Comparison of ENCODE assay signal across 10 mouse cellular contexts in genomic region chr2:48908866-48909265, GRCm38 (mm10). TPM values are rescaled to one million over a fixed set of nuclear protein-coding genes. Genes with fewer than 3 reads are reported as not detected.
DNase-seq lines count a peak whose midpoint lies in the region; ATAC-seq and TF ChIP-seq lines count a peak whose summit lies in the region.
"Had no signal": no experiment of that assay in that cellular context is flagged by ENCODE, and none has a peak within 500 bp of the region (broad histone marks: within the 10 kb centered on the region; RNA-seq: fewer than 3 reads in every experiment).

No protein-coding gene starts in this region.

- H3K4me3 ChIP-seq in forebrain, embryonic 13.5 days = no peak overlapping the region
- no peak overlapping the region for H3K4me3 ChIP-seq in forebrain, embryonic 11.5 days (ENCODE audit: low read depth, low read length)
- no peak overlapping the region for H3K4me3 ChIP-seq in liver, adult 2 months (ENCODE audit: insufficient read depth, low read depth, low read length)
- no peak overlapping the region for H3K4me3 ChIP-seq in liver, embryonic 11.5 days (ENCODE audit: low read depth, low read length)
- no peak overlapping the region for H3K4me3 ChIP-seq in midbrain, embryonic 10.5 days
- H3K4me3 ChIP-seq: heart, embryonic 13.5 days; neural tube, embryonic 12.5 days had no signal

- peak; percentile 53; the same call in 1 of the 2 replicates for ATAC-seq in forebrain, embryonic 13.5 days
- ATAC-seq in forebrain, embryonic 11.5 days (replicated peaks; ENCODE audit: low FRiP score) = no peak
- ATAC-seq in liver, embryonic 11.5 days (replicated peaks; ENCODE audit: low FRiP score) = no peak

- H3K9ac ChIP-seq in forebrain, embryonic 13.5 days = no peak overlapping the region
- no peak overlapping the region for H3K9ac ChIP-seq in forebrain, embryonic 11.5 days (ENCODE audit: low read length)
- no peak overlapping the region for H3K9ac ChIP-seq in liver, adult 2 months (ENCODE audit: low read depth, low read length)
- no peak overlapping the region for H3K9ac ChIP-seq in liver, embryonic 11.5 days (ENCODE audit: low read depth, low read length)
- H3K9ac ChIP-seq: heart, embryonic 13.5 days; neural tube, embryonic 12.5 days had no signal

- no peak for TF ChIP-seq POLR2A in liver, adult 2 months (IDR thresholded peaks at IDR 0.05; ENCODE audit: extremely low read depth, insufficient read depth, low read length)
- no peak for TF ChIP-seq POLR2A in brain, embryonic 14.5 days (IDR thresholded peaks at IDR 0.05; ENCODE audit: borderline replicate concordance, extremely low read depth, insufficient read depth, insufficient read length, poor library complexity, severe bottlenecking)

- H3K27ac ChIP-seq in forebrain, embryonic 13.5 days = no peak overlapping the region
- no peak overlapping the region for H3K27ac ChIP-seq in forebrain, embryonic 11.5 days (ENCODE audit: low read depth, low read length)
- no peak overlapping the region for H3K27ac ChIP-seq in liver, adult 2 months (replicated peaks; ENCODE audit: insufficient read depth, low read depth, low read length)
- no peak overlapping the region for H3K27ac ChIP-seq in liver, embryonic 11.5 days (ENCODE audit: low read depth, low read length)
- no peak overlapping the region for H3K27ac ChIP-seq in midbrain, embryonic 10.5 days (replicated peaks)
- H3K27ac ChIP-seq: heart, embryonic 13.5 days; neural tube, embryonic 12.5 days had no signal

- no peak overlapping the region for H3K4me2 ChIP-seq in forebrain, embryonic 13.5 days
- no peak overlapping the region for H3K4me2 ChIP-seq in forebrain, embryonic 11.5 days (ENCODE audit: low read depth, low read length, severe bottlenecking)
- no peak overlapping the region for H3K4me2 ChIP-seq in liver, embryonic 11.5 days
- H3K4me2 ChIP-seq: heart, embryonic 13.5 days; neural tube, embryonic 12.5 days had no signal

- peak; percentile 12; the same call in 1 of the 2 replicates for TF ChIP-seq CTCF in liver, adult 2 months (IDR thresholded peaks at IDR 0.05; ENCODE audit: low read depth, low read length)
- TF ChIP-seq CTCF in brain, embryonic 14.5 days (IDR thresholded peaks at IDR 0.05; ENCODE audit: borderline replicate concordance, extremely low read depth, insufficient read depth, insufficient read length) = peak; percentile 53; the same call in 1 of the 2 replicates

- no peaks in the 10 kb centered on the region for H3K79me2 ChIP-seq in liver, adult 2 months (ENCODE audit: control insufficient read depth, insufficient read depth, low read length)

- H3K27me3 ChIP-seq in forebrain, embryonic 13.5 days = no peaks in the 10 kb centered on the region
- H3K27me3 ChIP-seq in forebrain, embryonic 11.5 days (ENCODE audit: control insufficient read depth, insufficient read depth, low read length) = no peaks in the 10 kb centered on the region
- no peaks in the 10 kb centered on the region for H3K27me3 ChIP-seq in liver, adult 2 months (ENCODE audit: control insufficient read depth, insufficient read depth, low read length)
- no peaks in the 10 kb centered on the region for H3K27me3 ChIP-seq in liver, embryonic 11.5 days (replicated peaks; ENCODE audit: control insufficient read depth, insufficient read depth, low read length)
- no peaks in the 10 kb centered on the region for H3K27me3 ChIP-seq in midbrain, embryonic 10.5 days (ENCODE audit: low read depth, poor library complexity, severe bottlenecking)
- H3K27me3 ChIP-seq: heart, embryonic 13.5 days; neural tube, embryonic 12.5 days had no signal

- peaks cover 30% of the 10 kb centered on the region for H3K36me3 ChIP-seq in forebrain, embryonic 13.5 days (ENCODE audit: poor library complexity, severe bottlenecking)
- no peaks in the 10 kb centered on the region; the same call in 1 of the 2 replicates for H3K36me3 ChIP-seq in forebrain, embryonic 11.5 days (ENCODE audit: control insufficient read depth, insufficient read depth, low read length)
- peaks cover 33% of the 10 kb centered on the region for H3K36me3 ChIP-seq in liver, adult 2 months (ENCODE audit: control insufficient read depth, insufficient read depth, low read length)
- peaks cover 4% of the 10 kb centered on the region for H3K36me3 ChIP-seq in liver, embryonic 11.5 days (ENCODE audit: control insufficient read depth, insufficient read depth, low read length)
- H3K36me3 ChIP-seq in midbrain, embryonic 10.5 days = peaks cover 71% of the 10 kb centered on the region

- no peaks in the 10 kb centered on the region for H3K9me3 ChIP-seq in forebrain, embryonic 13.5 days (replicated peaks)
- no peaks in the 10 kb centered on the region for H3K9me3 ChIP-seq in forebrain, embryonic 11.5 days (ENCODE audit: control insufficient read depth, low read length)
- no peaks in the 10 kb centered on the region for H3K9me3 ChIP-seq in liver, embryonic 11.5 days (ENCODE audit: control insufficient read depth, low read length)
- H3K9me3 ChIP-seq in midbrain, embryonic 10.5 days (replicated peaks) = no peaks in the 10 kb centered on the region
- H3K9me3 ChIP-seq: heart, embryonic 13.5 days; neural tube, embryonic 12.5 days had no signal

- 70% methylated on average over 2 of the region's 2 CpGs for WGBS in forebrain, embryonic 13.5 days
- WGBS in forebrain, embryonic 11.5 days = 71% methylated on average over 2 of the region's 2 CpGs
- WGBS in liver, adult 2 months = 56% methylated on average over 2 of the region's 2 CpGs
- 73% methylated on average over 2 of the region's 2 CpGs for WGBS in liver, embryonic 11.5 days
- WGBS in midbrain, embryonic 10.5 days = 62% methylated on average over 2 of the region's 2 CpGs

- no peak for DNase-seq in forebrain, embryonic 11.5 days (ENCODE audit: low spot score)
- DNase-seq in liver, adult 2 months (ENCODE audit: extremely low read depth, low read depth, low spot score) = peak; percentile 21
- DNase-seq in liver, embryonic 11.5 days (ENCODE audit: low spot score) = no peak
- peak; percentile 71 for DNase-seq in brain, embryonic 14.5 days (ENCODE audit: low read depth)
- DNase-seq in naive thymus-derived CD4-positive, alpha-beta T cell, adult 2 months (ENCODE audit: low read depth) = peak; percentile 47
- DNase-seq in midbrain, embryonic 10.5 days (ENCODE audit: low spot score) = no peak
- no peak for DNase-seq in left cerebral cortex, adult 9 months (ENCODE audit: low spot score in 2 of 2)

- H3K4me1 ChIP-seq in forebrain, embryonic 13.5 days = no peaks in the 10 kb centered on the region
- no peaks in the 10 kb centered on the region for H3K4me1 ChIP-seq in forebrain, embryonic 11.5 days (replicated peaks; ENCODE audit: control insufficient read depth, insufficient read depth, low read length)
- H3K4me1 ChIP-seq in liver, adult 2 months (ENCODE audit: control insufficient read depth, insufficient read depth, low read length) = no peaks in the 10 kb centered on the region
- H3K4me1 ChIP-seq in liver, embryonic 11.5 days (replicated peaks; ENCODE audit: control insufficient read depth, insufficient read depth, low read length) = no peaks in the 10 kb centered on the region
- no peaks in the 10 kb centered on the region for H3K4me1 ChIP-seq in midbrain, embryonic 10.5 days
- H3K4me1 ChIP-seq: heart, embryonic 13.5 days; neural tube, embryonic 12.5 days had no signal

RNA-seq across cellular contexts. Expression of gene Mbd5, which starts 40.4 kb away (rescaled TPM):
- 33.0 and 37.8 TPM in 2 replicates for polyA plus RNA-seq in forebrain, embryonic 13.5 days (2015; fragmentation: Nextera tagmentation; extraction: Ambion mirVana)
- 32.9 and 35.0 TPM in 2 replicates for polyA plus RNA-seq in forebrain, embryonic 11.5 days (2014; fragmentation: Nextera tagmentation; extraction: Ambion mirVana)
- 10.3 and 12.0 TPM in 2 replicates for total RNA-seq in liver, adult 2 months (2014; rRNA removed)
- 2.4 and 2.6 TPM in 2 replicates for polyA plus RNA-seq in liver, adult 2 months (2012; rRNA removed)
- 17.7 and 24.0 TPM in 2 replicates for polyA plus RNA-seq in liver, embryonic 11.5 days (2014; fragmentation: Nextera tagmentation; extraction: Ambion mirVana)
- 14.7 and 24.5 TPM in 2 replicates for polyA plus RNA-seq in brain, embryonic 14.5 days (2012; rRNA removed)
- 21.9 and 27.8 TPM in 2 replicates for polyA plus RNA-seq in midbrain, embryonic 10.5 days (2016; fragmentation: Nextera tagmentation; extraction: Ambion mirVana)

RNA-seq across cellular contexts. Expression of gene Orc4, which starts 41.2 kb away (rescaled TPM):
- 112 and 116 TPM in 2 replicates for polyA plus RNA-seq in forebrain, embryonic 13.5 days (2015; fragmentation: Nextera tagmentation; extraction: Ambion mirVana)
- polyA plus RNA-seq in forebrain, embryonic 11.5 days (2014; fragmentation: Nextera tagmentation; extraction: Ambion mirVana) = 136 and 154 TPM in 2 replicates
- total RNA-seq in liver, adult 2 months (2014; rRNA removed) = 23.0 and 26.6 TPM in 2 replicates
- polyA plus RNA-seq in liver, adult 2 months (2012; rRNA removed) = 3.1 and 3.9 TPM in 2 replicates
- 92.0 and 103 TPM in 2 replicates for polyA plus RNA-seq in liver, embryonic 11.5 days (2014; fragmentation: Nextera tagmentation; extraction: Ambion mirVana)
- polyA plus RNA-seq in brain, embryonic 14.5 days (2012; rRNA removed) = 75.7 and 97.7 TPM in 2 replicates
- 115 and 118 TPM in 2 replicates for polyA plus RNA-seq in midbrain, embryonic 10.5 days (2016; fragmentation: Nextera tagmentation; extraction: Ambion mirVana)

Comparison
In these comparisons a context has a peak if more than half of its experiments do, and no peak if none do; other contexts are left out.
1. DNase-seq: peak in liver, adult 2 months (single experiment), brain, embryonic 14.5 days (single experiment) and naive thymus-derived CD4-positive, alpha-beta T cell, adult 2 months (single experiment); none in forebrain, embryonic 11.5 days (single experiment), liver, embryonic 11.5 days (single experiment), midbrain, embryonic 10.5 days (single experiment) and left cerebral cortex, adult 9 months (0 of 2).
2. RNA of gene Orc4, which starts 41.2 kb away (polyA plus RNA-seq): 136 to 154 TPM in forebrain, embryonic 11.5 days, 115 to 118 TPM in midbrain, embryonic 10.5 days, 112 to 116 TPM in forebrain, embryonic 13.5 days, 92.0 to 103 TPM in liver, embryonic 11.5 days and 75.7 to 97.7 TPM in brain, embryonic 14.5 days; 3.1 to 3.9 TPM in liver, adult 2 months; every median in the first group is over 10 times any median in the second.